In the genomic region with DNA sequence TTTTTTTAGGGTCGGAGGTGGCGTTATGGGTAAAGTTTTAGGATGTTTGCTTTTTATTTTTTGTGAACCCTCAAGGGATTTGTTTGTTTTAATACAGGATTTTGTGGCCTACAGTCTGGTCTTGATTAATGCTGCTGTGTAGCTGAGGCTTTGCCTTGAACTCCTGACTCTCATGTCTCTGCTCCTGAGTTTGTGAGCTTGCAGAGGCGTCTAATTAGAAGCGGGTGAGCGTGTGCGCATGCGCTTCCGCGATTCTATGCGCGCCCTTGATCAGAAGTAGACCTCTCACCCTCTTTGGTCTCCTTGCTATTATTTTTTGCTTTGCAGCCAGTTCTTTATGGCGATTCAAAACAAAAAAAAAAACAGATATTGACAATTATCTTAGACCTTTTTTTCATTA, we compare ENCODE assay signal across 8 mouse cellular contexts. TPM values are rescaled to one million over a fixed set of nuclear protein-coding genes. Genes with fewer than 3 reads are reported as not detected.
DNase-seq lines count a peak whose midpoint lies in the region; ATAC-seq lines count a peak whose summit lies in the region.

No protein-coding gene starts in this region.

- peak overlapping the region; percentile 41 for H3K4me2 ChIP-seq in kidney, embryonic 14.5 days (replicated peaks; ENCODE audit: low read depth, low read length)
- peak overlapping the region; percentile 51 for H3K4me2 ChIP-seq in midbrain, embryonic 11.5 days

- peak overlapping the region; percentile 71 for H3K4me3 ChIP-seq in kidney, embryonic 14.5 days (ENCODE audit: low read length)
- peak overlapping the region; percentile 68 for H3K4me3 ChIP-seq in hindbrain, embryonic 10.5 days
- peak overlapping the region; percentile 76 for H3K4me3 ChIP-seq in midbrain, embryonic 11.5 days (ENCODE audit: low read depth, low read length)

- no peak for DNase-seq in kidney, adult 11 months
- DNase-seq in R1 (ENCODE audit: low read depth, low spot score): peak; percentile 30
- DNase-seq in hindbrain, embryonic 10.5 days (ENCODE audit: low spot score): no peak
- peak; percentile 86 for DNase-seq in midbrain, embryonic 11.5 days (ENCODE audit: low spot score, missing footprints)
- no peak for DNase-seq in cerebellum, postnatal 25 days
- DNase-seq in gastrocnemius, adult 18-20 months (ENCODE audit: low spot score): no peak
- DNase-seq in cerebellum, adult 11 months: no peak

- peaks cover 20% of the 10 kb centered on the region for H3K4me1 ChIP-seq in kidney, embryonic 14.5 days (ENCODE audit: control insufficient read depth, insufficient read depth, low read length)
- H3K4me1 ChIP-seq in hindbrain, embryonic 10.5 days (replicated peaks): peaks cover 39% of the 10 kb centered on the region
- peaks cover 6% of the 10 kb centered on the region; the same call in 1 of the 2 replicates for H3K4me1 ChIP-seq in midbrain, embryonic 11.5 days (ENCODE audit: control insufficient read depth, insufficient read depth, low read length)

- 74% methylated on average over 12 of the region's 12 CpGs for WGBS in kidney, embryonic 14.5 days
- WGBS in hindbrain, embryonic 10.5 days: 77% methylated on average over 12 of the region's 12 CpGs
- 77% methylated on average over 12 of the region's 12 CpGs for WGBS in midbrain, embryonic 11.5 days

- no peaks in the 10 kb centered on the region for H3K36me3 ChIP-seq in kidney, embryonic 14.5 days (ENCODE audit: control insufficient read depth, insufficient read depth, low read length)
- peaks cover 7% of the 10 kb centered on the region for H3K36me3 ChIP-seq in hindbrain, embryonic 10.5 days
- H3K36me3 ChIP-seq in midbrain, embryonic 11.5 days (ENCODE audit: control insufficient read depth, insufficient read depth, low read length): no peaks in the 10 kb centered on the region

- H3K9me3 ChIP-seq in kidney, embryonic 14.5 days (ENCODE audit: control insufficient read depth, low read length): no peaks in the 10 kb centered on the region
- no peaks in the 10 kb centered on the region for H3K9me3 ChIP-seq in hindbrain, embryonic 10.5 days
- no peaks in the 10 kb centered on the region for H3K9me3 ChIP-seq in midbrain, embryonic 11.5 days (ENCODE audit: control insufficient read depth, low read length)

- H3K9ac ChIP-seq in kidney, embryonic 14.5 days (ENCODE audit: low read depth, low read length): no peak overlapping the region
- H3K9ac ChIP-seq in midbrain, embryonic 11.5 days (ENCODE audit: low read length): peak overlapping the region; percentile 91

- peak overlapping the region; percentile 39; the same call in 1 of the 2 replicates for H3K27ac ChIP-seq in kidney, embryonic 14.5 days (ENCODE audit: low read depth, low read length)
- peak overlapping the region; percentile 95; the same call in 1 of the 2 replicates for H3K27ac ChIP-seq in hindbrain, embryonic 10.5 days
- H3K27ac ChIP-seq in midbrain, embryonic 11.5 days (ENCODE audit: low read depth, low read length): no peak overlapping the region

- no peak for ATAC-seq in kidney, embryonic 14.5 days (ENCODE audit: low FRiP score, low TSS enrichment)
- ATAC-seq in midbrain, embryonic 11.5 days (ENCODE audit: low FRiP score): no peak

- no peaks in the 10 kb centered on the region for H3K27me3 ChIP-seq in kidney, embryonic 14.5 days (ENCODE audit: control insufficient read depth, insufficient read depth, low read length)
- H3K27me3 ChIP-seq in hindbrain, embryonic 10.5 days (ENCODE audit: insufficient read depth, poor library complexity, severe bottlenecking): no peaks in the 10 kb centered on the region
- no peaks in the 10 kb centered on the region for H3K27me3 ChIP-seq in midbrain, embryonic 11.5 days (ENCODE audit: control insufficient read depth, insufficient read depth, low read length)

RNA-seq across cellular contexts. Expression of gene Pkig, which starts 1.2 kb away (rescaled TPM):
- polyA plus RNA-seq in kidney, embryonic 14.5 days (2014; fragmentation: Nextera tagmentation; extraction: Ambion mirVana): 187 and 203 TPM in 2 replicates
- 158 and 185 TPM in 2 replicates for polyA plus RNA-seq in hindbrain, embryonic 10.5 days (2016; fragmentation: Nextera tagmentation; extraction: Ambion mirVana)
- 153 and 162 TPM in 2 replicates for polyA plus RNA-seq in midbrain, embryonic 11.5 days (2014; fragmentation: Nextera tagmentation; extraction: Ambion mirVana)
- total RNA-seq in gastrocnemius, adult 18-20 months (2021): 100 to 1,000 TPM; 113 to 126 TPM

RNA-seq across cellular contexts. Expression of gene Serinc3, which starts 14.5 kb away (rescaled TPM):
- 35.4 and 43.0 TPM in 2 replicates for polyA plus RNA-seq in kidney, embryonic 14.5 days (2014; fragmentation: Nextera tagmentation; extraction: Ambion mirVana)
- 24.2 and 25.6 TPM in 2 replicates for polyA plus RNA-seq in hindbrain, embryonic 10.5 days (2016; fragmentation: Nextera tagmentation; extraction: Ambion mirVana)
- polyA plus RNA-seq in midbrain, embryonic 11.5 days (2014; fragmentation: Nextera tagmentation; extraction: Ambion mirVana): 35.0 and 38.8 TPM in 2 replicates
- 100 to 1,000 TPM; 103 to 119 TPM for total RNA-seq in gastrocnemius, adult 18-20 months (2021)

RNA-seq across cellular contexts. Expression of gene Ttpal, which starts 57.3 kb away (rescaled TPM):
- polyA plus RNA-seq in kidney, embryonic 14.5 days (2014; fragmentation: Nextera tagmentation; extraction: Ambion mirVana): 16.0 and 40.3 TPM in 2 replicates
- 31.5 and 36.9 TPM in 2 replicates for polyA plus RNA-seq in hindbrain, embryonic 10.5 days (2016; fragmentation: Nextera tagmentation; extraction: Ambion mirVana)
- 39.9 and 44.5 TPM in 2 replicates for polyA plus RNA-seq in midbrain, embryonic 11.5 days (2014; fragmentation: Nextera tagmentation; extraction: Ambion mirVana)
- total RNA-seq in gastrocnemius, adult 18-20 months (2021): 1 to 10 TPM; 4.2 to 4.9 TPM

Comparison
In these comparisons a context has a peak if more than half of its experiments do, and no peak if none do; other contexts are left out.
1. DNase-seq: peak in R1 (single experiment) and midbrain, embryonic 11.5 days (single experiment); none in kidney, adult 11 months (single experiment), hindbrain, embryonic 10.5 days (single experiment), cerebellum, postnatal 25 days (0 of 2), gastrocnemius, adult 18-20 months (single experiment) and cerebellum, adult 11 months (single experiment).
2. Peak in every context shown above with its lines, with median percentiles within 50 percentile points of each other: H3K4me3 ChIP-seq.